Mouse (Mus musculus): ENCODE results near the gene Tjap1.

DNA sequence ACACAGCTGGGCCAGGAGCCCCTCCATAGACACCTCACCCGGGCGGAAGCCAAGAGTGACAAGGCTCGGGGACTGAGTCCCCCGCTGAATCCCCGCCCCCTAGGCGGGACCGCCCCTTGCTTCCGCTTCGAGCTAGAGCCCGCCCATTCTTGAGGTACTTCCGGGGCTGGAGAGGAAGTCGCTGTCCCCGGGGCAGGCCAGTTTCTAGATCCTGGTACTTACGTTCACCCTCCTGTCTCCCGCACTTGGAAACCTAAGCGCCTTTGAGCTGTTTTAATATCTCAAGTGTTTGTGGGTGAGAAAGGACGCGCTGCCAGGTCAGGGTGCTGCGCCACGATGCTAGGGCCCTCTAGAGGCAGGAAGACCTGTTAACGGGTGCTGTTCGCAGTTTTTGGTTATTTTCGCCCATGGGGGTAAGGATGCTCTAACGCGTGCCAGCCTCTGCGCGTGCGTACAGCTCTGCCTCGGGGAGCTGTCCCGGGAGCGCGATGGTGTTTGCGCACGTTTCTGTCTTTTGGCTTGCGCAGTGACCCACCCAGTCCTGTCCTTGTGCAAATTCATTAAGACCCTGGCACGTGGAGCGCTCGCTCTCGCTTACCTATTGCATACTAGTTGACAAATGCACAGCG lies 45.2 kb upstream of the Tjap1 start, which contains the start of gene Abcc10:
- TF ChIP-seq GATA1 (IDR thresholded peaks at IDR 0.05; ENCODE audit: borderline replicate concordance, low read length) (no peak), FLI1 (IDR thresholded peaks at IDR 0.05; ENCODE audit: low read length) (peak; percentile 93)
